14 mouse cellular contexts compared by ENCODE assay signal in genomic region chr4:117916386-117916785, GRCm38 (mm10). TPM values are rescaled to one million over a fixed set of nuclear protein-coding genes. Genes with fewer than 3 reads are reported as not detected.
A peak's percentile ranks its signal among the peaks of the same experiment; 100 is the strongest.
DNase-seq lines count a peak whose midpoint lies in the region; ATAC-seq lines count a peak whose summit lies in the region.
"Had no signal": no experiment of that assay in that cellular context is flagged by ENCODE, and none has a peak within 500 bp of the region (broad histone marks: within the 10 kb centered on the region; RNA-seq: fewer than 3 reads in every experiment).

No protein-coding gene starts in this region.

- WGBS in forebrain, embryonic 12.5 days: 91% methylated on average over 5 of the region's 5 CpGs
- 90% methylated on average over 5 of the region's 5 CpGs for WGBS in forebrain, embryonic 16.5 days
- 53% methylated on average over 5 of the region's 5 CpGs for WGBS in lung, embryonic 15.5 days
- 79% methylated on average over 5 of the region's 5 CpGs for WGBS in limb, embryonic 10.5 days
- WGBS in neural tube, embryonic 15.5 days: 85% methylated on average over 5 of the region's 5 CpGs

- no peak for ATAC-seq in forebrain, embryonic 12.5 days (ENCODE audit: low FRiP score)
- ATAC-seq in forebrain, embryonic 16.5 days: no peak
- ATAC-seq in lung, embryonic 15.5 days (ENCODE audit: borderline replicate concordance, extremely low read depth, low FRiP score, low TSS enrichment): no peak
- no peak for ATAC-seq in neural tube, embryonic 15.5 days (ENCODE audit: low FRiP score)

- peak overlapping the region; percentile 100; the same call in 1 of the 2 replicates for H3K4me2 ChIP-seq in forebrain, embryonic 12.5 days
- H3K4me2 ChIP-seq in forebrain, embryonic 16.5 days (ENCODE audit: low read length): no peak overlapping the region
- peak overlapping the region; percentile 98; the same call in 1 of the 2 replicates for H3K4me2 ChIP-seq in lung, embryonic 15.5 days
- peak overlapping the region; percentile 99 for H3K4me2 ChIP-seq in neural tube, embryonic 15.5 days

- no peaks in the 10 kb centered on the region for H3K27me3 ChIP-seq in forebrain, embryonic 12.5 days
- no peaks in the 10 kb centered on the region for H3K27me3 ChIP-seq in forebrain, embryonic 16.5 days (replicated peaks; ENCODE audit: control insufficient read depth, insufficient read depth, low read length)
- H3K27me3 ChIP-seq in lung, embryonic 15.5 days: no peaks in the 10 kb centered on the region
- no peaks in the 10 kb centered on the region for H3K27me3 ChIP-seq in limb, embryonic 10.5 days (ENCODE audit: low read depth, poor library complexity, severe bottlenecking)
- no peaks in the 10 kb centered on the region for H3K27me3 ChIP-seq in neural tube, embryonic 15.5 days (replicated peaks)

- no peak overlapping the region for H3K27ac ChIP-seq in forebrain, embryonic 12.5 days
- no peak overlapping the region for H3K27ac ChIP-seq in forebrain, embryonic 16.5 days (ENCODE audit: low read length)
- no peak overlapping the region for H3K27ac ChIP-seq in lung, embryonic 15.5 days
- H3K27ac ChIP-seq in limb, embryonic 10.5 days: no peak overlapping the region
- H3K27ac ChIP-seq in neural tube, embryonic 15.5 days (replicated peaks): no peak overlapping the region

- no peaks in the 10 kb centered on the region for H3K9me3 ChIP-seq in forebrain, embryonic 12.5 days
- no peaks in the 10 kb centered on the region for H3K9me3 ChIP-seq in forebrain, embryonic 16.5 days (ENCODE audit: control insufficient read depth, low read length)
- H3K9me3 ChIP-seq in lung, embryonic 15.5 days: no peaks in the 10 kb centered on the region
- H3K9me3 ChIP-seq in limb, embryonic 10.5 days (replicated peaks): no peaks in the 10 kb centered on the region
- no peaks in the 10 kb centered on the region for H3K9me3 ChIP-seq in neural tube, embryonic 15.5 days (replicated peaks)

- H3K36me3 ChIP-seq in forebrain, embryonic 12.5 days (replicated peaks): peaks cover 10% of the 10 kb centered on the region
- H3K36me3 ChIP-seq in forebrain, embryonic 16.5 days (ENCODE audit: control insufficient read depth, insufficient read depth): peaks cover 5% of the 10 kb centered on the region
- H3K36me3 ChIP-seq in lung, embryonic 15.5 days: peaks cover 10% of the 10 kb centered on the region; the same call in 1 of the 2 replicates
- H3K36me3 ChIP-seq in limb, embryonic 10.5 days: peaks cover 17% of the 10 kb centered on the region
- peaks cover 6% of the 10 kb centered on the region for H3K36me3 ChIP-seq in neural tube, embryonic 15.5 days

- DNase-seq in lung, postnatal 4 days: no peak
- DNase-seq in limb, embryonic 10.5 days (ENCODE audit: low spot score): no peak
- DNase-seq in adrenal gland, postnatal 36 days: no peak
- no peak for DNase-seq in ovary, postnatal 36 days (ENCODE audit: low spot score)
- DNase-seq: adrenal gland, adult 8-10 months; cerebellum, postnatal 14 days; heart, postnatal 10 days; layer of hippocampus, adult 9-11 months; lung, postnatal 36 days had no signal

- no peak overlapping the region for H3K9ac ChIP-seq in forebrain, embryonic 12.5 days
- no peak overlapping the region for H3K9ac ChIP-seq in forebrain, embryonic 16.5 days (replicated peaks; ENCODE audit: low read depth, low read length)
- no peak overlapping the region for H3K9ac ChIP-seq in lung, embryonic 15.5 days
- no peak overlapping the region for H3K9ac ChIP-seq in neural tube, embryonic 15.5 days (replicated peaks)

- H3K4me1 ChIP-seq in forebrain, embryonic 12.5 days: peaks cover 35% of the 10 kb centered on the region
- H3K4me1 ChIP-seq in forebrain, embryonic 16.5 days (replicated peaks; ENCODE audit: control insufficient read depth, insufficient read depth, low read length): peaks cover 27% of the 10 kb centered on the region
- H3K4me1 ChIP-seq in lung, embryonic 15.5 days: peaks cover 33% of the 10 kb centered on the region
- H3K4me1 ChIP-seq in limb, embryonic 10.5 days: peaks cover 26% of the 10 kb centered on the region
- peaks cover 39% of the 10 kb centered on the region for H3K4me1 ChIP-seq in neural tube, embryonic 15.5 days

- no peak overlapping the region for H3K4me3 ChIP-seq in forebrain, embryonic 12.5 days (replicated peaks)
- H3K4me3 ChIP-seq in forebrain, embryonic 16.5 days (replicated peaks; ENCODE audit: low read length): no peak overlapping the region
- H3K4me3 ChIP-seq in lung, embryonic 15.5 days: no peak overlapping the region
- 0 out of 2 replicates have a peak overlapping the region, but pooled peaks have one; percentile 80 for H3K4me3 ChIP-seq in limb, embryonic 10.5 days
- H3K4me3 ChIP-seq in neural tube, embryonic 15.5 days (replicated peaks): no peak overlapping the region

RNA-seq across cellular contexts. Expression of gene Ipo13, which starts 1.6 kb away (rescaled TPM):
- 70.8 and 71.4 TPM in 2 replicates for polyA plus RNA-seq in forebrain, embryonic 12.5 days (2016; fragmentation: Nextera tagmentation; extraction: Ambion mirVana)
- 74.3 and 79.9 TPM in 2 replicates for polyA plus RNA-seq in forebrain, embryonic 16.5 days (2015; fragmentation: Nextera tagmentation; extraction: Ambion mirVana)
- 37.9 and 41.2 TPM in 2 replicates for polyA plus RNA-seq in lung, embryonic 15.5 days (2015; fragmentation: Nextera tagmentation; extraction: Ambion mirVana)
- 56.0 and 56.7 TPM in 2 replicates for polyA plus RNA-seq in limb, embryonic 10.5 days (2016; fragmentation: Nextera tagmentation; extraction: Ambion mirVana)
- 56.9 and 59.3 TPM in 2 replicates for polyA plus RNA-seq in neural tube, embryonic 15.5 days (2015; fragmentation: Nextera tagmentation; extraction: Ambion mirVana)
- 10 to 100 TPM; 41.1 to 45.9 TPM for total RNA-seq in adrenal gland, postnatal 36 days (2021)

RNA-seq across cellular contexts. Expression of gene Artn, which starts 13.2 kb away (rescaled TPM):
- 0.23 and 0.33 TPM in 2 replicates for polyA plus RNA-seq in forebrain, embryonic 12.5 days (2016; fragmentation: Nextera tagmentation; extraction: Ambion mirVana)
- polyA plus RNA-seq in forebrain, embryonic 16.5 days (2015; fragmentation: Nextera tagmentation; extraction: Ambion mirVana): 0.11 and 0.48 TPM in 2 replicates
- polyA plus RNA-seq in lung, embryonic 15.5 days (2015; fragmentation: Nextera tagmentation; extraction: Ambion mirVana): 3.1 and 3.2 TPM in 2 replicates
- 6.5 and 13.5 TPM in 2 replicates for polyA plus RNA-seq in limb, embryonic 10.5 days (2016; fragmentation: Nextera tagmentation; extraction: Ambion mirVana)
- 1.1 and 2.3 TPM in 2 replicates for polyA plus RNA-seq in neural tube, embryonic 15.5 days (2015; fragmentation: Nextera tagmentation; extraction: Ambion mirVana)
- under 1 TPM in 1 of 2 experiments, not detected in 1; 0.72 TPM for total RNA-seq in adrenal gland, postnatal 36 days (2021)
- polyA plus RNA-seq: CD4-positive, CD25-positive, alpha-beta regulatory T cell, adult 4 months had no signal

RNA-seq across cellular contexts. Expression of gene Dph2, which starts 24.6 kb away (rescaled TPM):
- polyA plus RNA-seq in forebrain, embryonic 12.5 days (2016; fragmentation: Nextera tagmentation; extraction: Ambion mirVana): 26.7 and 27.0 TPM in 2 replicates
- 29.8 and 30.1 TPM in 2 replicates for polyA plus RNA-seq in forebrain, embryonic 16.5 days (2015; fragmentation: Nextera tagmentation; extraction: Ambion mirVana)
- polyA plus RNA-seq in lung, embryonic 15.5 days (2015; fragmentation: Nextera tagmentation; extraction: Ambion mirVana): 18.2 and 19.3 TPM in 2 replicates
- 22.7 and 25.1 TPM in 2 replicates for polyA plus RNA-seq in limb, embryonic 10.5 days (2016; fragmentation: Nextera tagmentation; extraction: Ambion mirVana)
- 21.3 and 21.8 TPM in 2 replicates for polyA plus RNA-seq in neural tube, embryonic 15.5 days (2015; fragmentation: Nextera tagmentation; extraction: Ambion mirVana)
- total RNA-seq in adrenal gland, postnatal 36 days (2021): 1 to 10 TPM; 9.2 to 9.4 TPM

RNA-seq across cellular contexts. Expression of gene Atp6v0b, which starts 29.3 kb away (rescaled TPM):
- 233 TPM in 2 replicates for polyA plus RNA-seq in forebrain, embryonic 12.5 days (2016; fragmentation: Nextera tagmentation; extraction: Ambion mirVana)
- 426 and 531 TPM in 2 replicates for polyA plus RNA-seq in forebrain, embryonic 16.5 days (2015; fragmentation: Nextera tagmentation; extraction: Ambion mirVana)
- polyA plus RNA-seq in lung, embryonic 15.5 days (2015; fragmentation: Nextera tagmentation; extraction: Ambion mirVana): 177 and 185 TPM in 2 replicates
- 143 and 147 TPM in 2 replicates for polyA plus RNA-seq in limb, embryonic 10.5 days (2016; fragmentation: Nextera tagmentation; extraction: Ambion mirVana)
- 544 and 626 TPM in 2 replicates for polyA plus RNA-seq in neural tube, embryonic 15.5 days (2015; fragmentation: Nextera tagmentation; extraction: Ambion mirVana)
- 100 to 1,000 TPM; 215 to 216 TPM for total RNA-seq in adrenal gland, postnatal 36 days (2021)

RNA-seq across cellular contexts. Expression of gene B4galt2, which starts 33.1 kb away (rescaled TPM):
- 36.4 and 36.9 TPM in 2 replicates for polyA plus RNA-seq in forebrain, embryonic 12.5 days (2016; fragmentation: Nextera tagmentation; extraction: Ambion mirVana)
- polyA plus RNA-seq in forebrain, embryonic 16.5 days (2015; fragmentation: Nextera tagmentation; extraction: Ambion mirVana): 47.8 and 47.9 TPM in 2 replicates
- 16.4 and 16.5 TPM in 2 replicates for polyA plus RNA-seq in lung, embryonic 15.5 days (2015; fragmentation: Nextera tagmentation; extraction: Ambion mirVana)
- 22.8 and 26.2 TPM in 2 replicates for polyA plus RNA-seq in limb, embryonic 10.5 days (2016; fragmentation: Nextera tagmentation; extraction: Ambion mirVana)
- polyA plus RNA-seq in neural tube, embryonic 15.5 days (2015; fragmentation: Nextera tagmentation; extraction: Ambion mirVana): 49.6 and 58.6 TPM in 2 replicates
- total RNA-seq in adrenal gland, postnatal 36 days (2021): 10 to 100 TPM in 1 of 2 experiments, 1 to 10 TPM in 1; 10.0 to 14.3 TPM
- polyA plus RNA-seq: CD4-positive, CD25-positive, alpha-beta regulatory T cell, adult 4 months had no signal
